Mouse (Mus musculus) embryonic facial prominence, embryonic 10.5 days (tissue): ENCODE data around the gene Aff3. TPM values are rescaled to one million over a fixed set of nuclear protein-coding genes. Genes with fewer than 3 reads are reported as not detected.

Source experiments
- DNase-seq: peaks from one replicate; pipeline ENCODE4 v3.0.0-alpha.2; 2017; ENCODE audit warnings: low spot score
- H3K27ac ChIP-seq: fragments of 300-500 bp; sonication (generic); replicated peaks from 2 replicates; pipeline ENCODE4 v1.5.1; 2016; ENCODE audit warnings: mild to moderate bottlenecking
- H3K27me3 ChIP-seq: fragments of 300-500 bp; sonication (generic); replicated peaks from 2 replicates; pipeline ENCODE4 v1.6.1; 2016; ENCODE audit warnings: low read depth, mild to moderate bottlenecking; ENCODE audit not compliant: poor library complexity, severe bottlenecking
- H3K36me3 ChIP-seq: fragments of 300-500 bp; sonication (generic); replicated peaks from 2 replicates; pipeline ENCODE4 v1.6.1; 2016; ENCODE audit warnings: mild to moderate bottlenecking, moderate library complexity
- H3K4me1 ChIP-seq: fragments of 300-500 bp; sonication (generic); 2 replicates; pipeline ENCODE4 v1.6.1; 2016
- H3K4me3 ChIP-seq: fragments of 300-500 bp; sonication (generic); 2 replicates; pipeline ENCODE4 v1.5.1; 2016; ENCODE audit warnings: mild to moderate bottlenecking, moderate library complexity
- H3K9me3 ChIP-seq: fragments of 300-500 bp; sonication (generic); 2 replicates; pipeline ENCODE4 v1.6.1; 2016; ENCODE audit warnings: mild to moderate bottlenecking
- WGBS: fragments of 180-500 bp; shearing (Covaris S2); methylation state at CpG from one replicate; pipeline ENCODE4 v1.1.7; 2016; 5-methylcytosine and 5-hydroxymethylcytosine counted together
- polyA plus RNA-seq: library from polyadenylated mRNA; unstranded; fragments of >200 nt; fragmentation: Nextera tagmentation; extraction: Ambion mirVana; gene quantifications from 2 replicates; pipeline ENCODE4 v1.2.1, GENCODE M21; 2016

Gene Aff3
- polyA plus RNA-seq, 1 experiment from 2014 or later, result 8.7 TPM

DNA sequence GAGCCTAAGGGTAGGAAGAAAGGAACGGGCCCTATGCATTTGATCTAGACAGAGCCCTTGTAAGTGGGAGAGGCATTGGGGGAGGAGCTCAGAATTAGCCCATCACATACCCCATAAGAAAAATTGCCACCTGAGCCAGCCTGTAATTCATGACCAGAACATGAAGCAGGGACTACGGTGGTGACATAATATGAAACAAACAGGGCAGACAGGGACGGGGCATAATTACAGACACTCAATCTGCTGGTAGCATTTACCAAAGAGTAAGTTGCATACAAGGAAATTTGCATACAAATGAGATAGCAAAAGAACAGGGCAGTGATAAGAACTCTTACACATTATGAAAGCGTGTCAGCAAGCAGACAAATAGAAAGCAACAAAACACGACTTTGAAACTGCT is 6.3 kb upstream of the Aff3 start:
- Histone ChIP-seq H3K4me1 (no peaks in the 10 kb centered on the region), H3K36me3 (no peaks in the 10 kb centered on the region), H3K27me3 (no peaks in the 10 kb centered on the region), H3K9me3 (no peaks in the 10 kb centered on the region), H3K4me3 (no peak overlapping the region), H3K27ac (no peak overlapping the region)
- no peak for DNase-seq
- 77% methylated on average over 5 of the region's 5 CpGs for WGBS

DNA sequence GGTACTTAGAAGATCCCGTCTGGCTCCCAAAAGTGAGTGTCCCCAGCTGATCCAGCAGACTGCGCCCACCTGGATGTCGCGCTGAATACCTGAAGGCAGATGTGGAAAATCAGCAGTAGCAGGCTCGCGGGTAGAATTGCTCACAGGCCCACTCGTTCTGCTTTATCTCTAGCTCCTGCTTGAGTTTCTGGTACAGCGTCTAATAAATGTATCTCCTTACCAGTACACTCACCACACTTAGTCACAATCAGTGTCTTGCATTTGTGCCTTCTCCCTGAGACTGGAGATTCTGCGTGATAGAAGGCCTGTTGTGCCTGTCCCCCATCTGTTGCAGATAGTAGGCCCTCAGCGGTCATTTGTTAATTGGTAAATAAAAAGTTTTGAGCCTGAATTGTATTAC is 3.6 kb upstream of the Aff3 start:
- 87% methylated on average over 10 of the region's 10 CpGs for WGBS
- no peaks in the 10 kb centered on the region for H3K9me3 ChIP-seq
- DNase-seq, result no peak
- no peak overlapping the region for H3K4me3 ChIP-seq
- no peaks in the 10 kb centered on the region for H3K4me1 ChIP-seq
- H3K36me3 ChIP-seq, result no peaks in the 10 kb centered on the region
- H3K27me3 ChIP-seq, result no peaks in the 10 kb centered on the region
- no peak overlapping the region for H3K27ac ChIP-seq

DNA sequence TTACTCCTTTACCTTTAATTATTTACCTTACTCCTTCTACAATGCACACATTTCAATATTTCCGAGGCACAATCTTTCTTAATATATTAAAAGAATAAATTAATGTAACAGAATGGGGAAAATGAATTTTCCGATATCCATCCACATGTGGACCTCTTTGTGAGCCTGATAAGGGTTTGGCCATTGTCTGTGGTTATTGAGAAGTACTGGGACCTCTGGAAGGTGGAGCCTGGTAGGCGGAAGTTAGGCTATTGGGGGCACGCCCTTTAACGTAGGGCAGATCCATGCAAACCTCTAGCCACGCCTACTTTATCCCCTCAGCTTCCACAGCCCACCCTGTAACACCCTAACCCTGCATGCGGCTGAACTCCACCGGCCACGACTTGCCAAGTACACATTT is 3.1 kb upstream of the Aff3 start:
- no peaks in the 10 kb centered on the region for H3K27me3 ChIP-seq
- no peaks in the 10 kb centered on the region for H3K36me3 ChIP-seq
- H3K9me3 ChIP-seq, result no peaks in the 10 kb centered on the region
- H3K4me3 ChIP-seq, result no peak overlapping the region
- H3K4me1 ChIP-seq, result no peaks in the 10 kb centered on the region
- no peak for DNase-seq
- H3K27ac ChIP-seq, result no peak overlapping the region
- 83% methylated on average over 9 of the region's 9 CpGs for WGBS

DNA sequence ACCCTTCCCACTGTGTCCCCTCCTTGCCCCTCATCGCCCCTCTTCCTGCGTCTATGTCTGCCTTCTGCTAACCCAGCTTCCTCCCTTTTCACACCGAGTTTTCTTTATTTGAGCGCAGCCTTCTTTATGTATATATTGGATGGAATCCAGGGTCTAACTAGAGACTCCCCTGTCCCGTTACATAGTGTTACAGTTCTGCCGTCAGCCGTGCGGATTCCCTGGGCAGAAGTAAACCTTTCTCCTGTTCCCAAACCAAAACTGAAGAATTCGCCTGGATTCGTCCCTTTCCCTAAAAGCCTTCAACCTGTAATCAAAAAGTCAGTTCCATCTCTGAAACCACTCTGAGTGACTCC is 2.0 kb upstream of the Aff3 start:
- Histone ChIP-seq H3K9me3 (no peaks in the 10 kb centered on the region), H3K27me3 (no peaks in the 10 kb centered on the region), H3K27ac (no peak overlapping the region), H3K4me1 (no peaks in the 10 kb centered on the region), H3K4me3 (no peak overlapping the region), H3K36me3 (no peaks in the 10 kb centered on the region)
- 91% methylated on average over 10 of the region's 10 CpGs for WGBS
- no peak for DNase-seq

DNA sequence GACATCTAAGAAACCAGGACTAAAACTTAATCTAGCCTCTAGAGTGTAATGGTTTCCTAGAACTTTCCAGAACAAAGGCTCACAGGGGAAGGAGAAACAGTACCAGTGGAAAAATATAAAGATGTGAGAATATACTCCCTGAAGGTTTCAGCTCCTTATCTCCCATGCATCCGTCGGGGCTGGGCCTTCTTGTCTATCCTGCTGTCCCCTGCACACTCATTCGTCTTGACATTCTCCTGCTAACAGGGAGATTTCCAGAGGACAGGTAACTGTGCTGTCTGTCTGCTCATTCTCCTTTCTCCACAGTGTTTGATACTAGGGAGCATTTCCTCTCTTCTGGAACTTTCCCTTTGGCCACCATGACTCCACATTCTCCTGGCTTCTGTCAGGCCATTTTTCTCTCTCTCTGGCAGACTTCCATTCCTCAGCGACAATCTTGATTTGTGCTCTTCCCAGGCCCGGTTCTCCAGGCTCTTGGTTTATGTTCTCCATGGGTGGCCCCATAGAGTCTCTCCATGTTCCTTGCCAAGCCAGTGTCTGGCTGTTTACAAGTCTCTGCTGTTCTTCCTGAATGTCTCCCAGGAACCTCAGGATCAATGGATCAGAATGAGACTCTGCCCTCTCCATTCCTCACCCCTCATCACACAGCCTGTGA is 1.5 kb upstream of the Aff3 start:
- no peak for DNase-seq
- WGBS, result 85% methylated on average over 5 of the region's 5 CpGs
- Histone ChIP-seq H3K27me3 (no peaks in the 10 kb centered on the region), H3K36me3 (no peaks in the 10 kb centered on the region), H3K4me1 (peaks cover 2% of the 10 kb centered on the region), H3K9me3 (no peaks in the 10 kb centered on the region), H3K27ac (no peak overlapping the region), H3K4me3 (no peak overlapping the region)

DNA sequence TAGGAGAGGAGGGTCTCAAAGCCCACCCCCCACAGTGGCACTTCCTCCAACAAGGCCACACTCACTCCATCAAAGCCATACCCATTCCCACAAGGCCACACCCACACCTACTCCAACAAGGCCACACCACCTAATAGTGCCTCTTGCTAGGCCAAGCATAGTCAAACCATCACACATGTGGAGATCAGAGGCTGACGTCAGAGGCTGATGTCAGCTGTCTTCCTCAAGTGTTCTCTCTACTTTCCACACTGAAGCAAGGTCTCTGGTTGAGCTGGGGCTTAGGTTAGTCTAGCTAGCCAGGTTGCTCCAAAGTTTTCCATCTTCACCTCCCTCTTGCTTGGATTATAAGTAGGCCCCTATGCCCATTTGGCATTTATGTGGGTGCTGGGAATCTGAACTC is 856 bp upstream of the Aff3 start:
- H3K9me3 ChIP-seq, result no peaks in the 10 kb centered on the region
- WGBS, result 82% methylated on average over 1 of the region's 1 CpGs
- DNase-seq, result no peak
- H3K4me3 ChIP-seq, result no peak overlapping the region
- no peaks in the 10 kb centered on the region for H3K27me3 ChIP-seq
- no peak overlapping the region for H3K27ac ChIP-seq
- H3K36me3 ChIP-seq, result no peaks in the 10 kb centered on the region
- peaks cover 8% of the 10 kb centered on the region for H3K4me1 ChIP-seq

DNA sequence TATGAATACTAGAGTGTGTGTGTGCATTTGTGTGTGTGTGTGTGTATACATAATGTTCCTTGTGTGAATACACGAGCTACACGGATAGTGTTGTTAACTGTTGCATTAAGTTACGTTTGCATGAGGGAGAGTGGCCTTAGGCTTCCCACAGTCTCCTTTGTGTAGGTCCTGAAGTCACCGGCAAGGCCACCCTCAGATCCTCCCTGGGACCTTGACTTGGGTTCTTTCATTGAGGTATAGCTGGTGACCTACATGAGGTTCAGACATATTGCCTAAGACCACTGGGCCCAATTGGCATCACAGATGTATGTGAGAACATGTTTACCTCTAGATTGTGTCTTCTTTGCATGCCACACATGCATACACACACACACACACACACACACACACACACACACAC is 494 bp downstream of the Aff3 start:
- 94% methylated on average over 4 of the region's 4 CpGs for WGBS
- peaks cover 9% of the 10 kb centered on the region for H3K4me1 ChIP-seq
- H3K9me3 ChIP-seq, result no peaks in the 10 kb centered on the region
- no peaks in the 10 kb centered on the region for H3K36me3 ChIP-seq
- H3K27ac ChIP-seq, result no peak overlapping the region
- H3K4me3 ChIP-seq, result no peak overlapping the region
- H3K27me3 ChIP-seq, result no peaks in the 10 kb centered on the region
- DNase-seq, result no peak

DNA sequence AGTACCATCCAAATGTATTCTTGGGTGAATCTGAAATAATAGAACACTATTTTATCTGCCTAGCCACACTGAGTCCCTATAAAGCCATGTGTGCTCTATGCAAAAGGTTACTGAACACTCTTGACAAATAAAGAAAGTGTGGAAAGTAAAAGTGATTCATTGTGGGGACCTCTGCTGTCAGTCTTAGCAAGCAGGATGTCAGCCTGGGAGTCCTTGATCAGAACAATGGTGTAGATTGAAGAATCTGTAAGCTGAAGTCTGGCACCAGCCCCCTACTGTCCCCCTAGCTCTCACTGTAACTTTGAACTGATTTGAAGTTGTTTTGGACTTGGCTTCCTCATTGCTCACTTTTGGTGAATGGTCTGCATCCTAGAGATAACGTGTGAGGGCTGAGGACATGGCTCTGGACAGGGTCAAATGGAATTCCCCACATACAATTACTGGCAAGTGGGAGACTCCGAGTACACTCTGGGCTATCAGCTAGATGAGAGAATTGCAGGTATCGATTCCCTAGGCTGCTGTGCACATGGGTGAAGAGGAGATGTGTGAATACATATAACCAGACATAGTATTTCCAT is 2.0 kb downstream of the Aff3 start:
- H3K9me3 ChIP-seq, result no peaks in the 10 kb centered on the region
- no peaks in the 10 kb centered on the region for H3K27me3 ChIP-seq
- no peaks in the 10 kb centered on the region for H3K36me3 ChIP-seq
- H3K27ac ChIP-seq, result no peak overlapping the region
- DNase-seq, result no peak
- peaks cover 12% of the 10 kb centered on the region for H3K4me1 ChIP-seq
- no peak overlapping the region for H3K4me3 ChIP-seq
- 76% methylated on average over 3 of the region's 3 CpGs for WGBS

DNA sequence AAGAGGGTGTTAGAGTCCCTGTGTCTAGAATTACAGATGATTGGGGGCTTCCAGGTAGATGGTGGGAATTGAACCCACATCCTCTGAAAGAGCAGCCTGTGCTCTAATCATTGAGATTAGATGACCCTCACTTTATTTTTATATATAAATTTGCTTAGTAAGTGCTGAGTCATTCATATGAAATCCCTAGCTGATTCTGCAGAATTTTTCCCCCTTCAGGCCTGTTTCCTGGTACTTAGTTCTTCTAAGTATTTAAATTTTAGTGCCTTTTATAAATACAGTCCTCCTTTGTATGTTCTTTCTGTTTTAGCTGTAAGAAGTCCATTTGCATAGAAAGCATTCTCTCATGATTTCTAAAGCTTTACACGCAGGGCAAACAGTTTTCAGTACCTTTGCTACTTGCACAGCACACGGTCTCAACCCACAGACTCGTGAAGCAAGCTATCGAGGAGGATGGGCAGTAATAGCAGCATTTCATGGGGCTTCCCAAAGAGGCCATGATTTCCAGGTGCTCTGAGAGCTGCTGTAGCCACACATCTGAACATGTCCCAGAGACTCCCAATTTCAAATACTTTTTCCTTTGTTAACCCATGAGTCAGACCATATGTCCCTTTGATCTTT is 5.7 kb downstream of the Aff3 start:
- 81% methylated on average over 4 of the region's 4 CpGs for WGBS
- no peak for DNase-seq
- H3K27ac ChIP-seq, result no peak overlapping the region
- H3K9me3 ChIP-seq, result no peaks in the 10 kb centered on the region
- H3K27me3 ChIP-seq, result no peaks in the 10 kb centered on the region; the same call in 1 of the 2 replicates
- no peak overlapping the region for H3K4me3 ChIP-seq
- no peaks in the 10 kb centered on the region for H3K36me3 ChIP-seq
- H3K4me1 ChIP-seq, result peaks cover 12% of the 10 kb centered on the region

DNA sequence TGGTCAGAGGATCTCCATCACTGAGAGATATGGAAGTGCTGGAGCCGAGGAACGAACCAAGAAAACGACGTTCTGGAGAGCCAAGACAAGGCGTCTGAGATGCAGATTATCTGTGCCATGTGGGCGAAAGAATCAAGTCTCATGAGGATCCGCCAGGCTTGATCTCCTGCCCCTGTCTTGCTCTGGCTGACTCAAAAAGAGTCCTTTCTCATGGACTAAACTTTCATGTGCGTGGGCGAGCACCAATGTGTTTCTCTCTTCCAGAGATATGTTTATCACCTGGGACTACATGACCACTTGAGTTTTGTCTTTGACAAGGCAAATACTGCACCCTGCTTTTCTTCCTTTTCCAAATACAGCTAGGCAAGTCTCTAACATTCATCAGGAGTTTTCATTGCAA is 6.4 kb downstream of the Aff3 start:
- H3K4me1 ChIP-seq, result peaks cover 12% of the 10 kb centered on the region
- H3K27me3 ChIP-seq, result no peaks in the 10 kb centered on the region; the same call in 1 of the 2 replicates
- H3K9me3 ChIP-seq, result no peaks in the 10 kb centered on the region
- H3K36me3 ChIP-seq, result no peaks in the 10 kb centered on the region
- WGBS, result 92% methylated on average over 9 of the region's 9 CpGs
- no peak overlapping the region for H3K4me3 ChIP-seq
- H3K27ac ChIP-seq, result no peak overlapping the region
- no peak for DNase-seq

DNA sequence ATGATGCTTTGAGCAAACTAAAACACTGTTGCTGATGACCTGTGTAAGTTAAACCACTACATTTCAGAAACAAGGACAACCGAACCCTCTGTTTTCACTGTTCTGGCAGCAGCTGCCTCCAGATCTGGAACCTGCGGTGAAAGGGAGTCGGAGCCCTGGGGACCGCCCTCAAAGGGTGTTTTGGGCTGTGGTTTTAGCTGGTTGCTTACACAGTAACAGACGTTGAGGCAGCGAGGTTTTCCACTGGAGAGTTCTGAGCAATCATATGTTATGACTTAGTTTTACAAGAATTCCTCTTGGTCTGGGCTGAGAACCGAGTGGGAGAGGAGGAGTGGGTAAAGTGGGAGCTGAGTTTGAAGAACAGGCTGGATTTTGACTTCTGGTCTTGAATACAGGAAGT is 7.1 kb downstream of the Aff3 start:
- Histone ChIP-seq H3K4me1 (peaks cover 12% of the 10 kb centered on the region), H3K9me3 (no peaks in the 10 kb centered on the region), H3K36me3 (no peaks in the 10 kb centered on the region), H3K27ac (no peak overlapping the region), H3K4me3 (no peak overlapping the region), H3K27me3 (no peaks in the 10 kb centered on the region; the same call in 1 of the 2 replicates)
- DNase-seq, result no peak
- WGBS, result 79% methylated on average over 7 of the region's 7 CpGs

DNA sequence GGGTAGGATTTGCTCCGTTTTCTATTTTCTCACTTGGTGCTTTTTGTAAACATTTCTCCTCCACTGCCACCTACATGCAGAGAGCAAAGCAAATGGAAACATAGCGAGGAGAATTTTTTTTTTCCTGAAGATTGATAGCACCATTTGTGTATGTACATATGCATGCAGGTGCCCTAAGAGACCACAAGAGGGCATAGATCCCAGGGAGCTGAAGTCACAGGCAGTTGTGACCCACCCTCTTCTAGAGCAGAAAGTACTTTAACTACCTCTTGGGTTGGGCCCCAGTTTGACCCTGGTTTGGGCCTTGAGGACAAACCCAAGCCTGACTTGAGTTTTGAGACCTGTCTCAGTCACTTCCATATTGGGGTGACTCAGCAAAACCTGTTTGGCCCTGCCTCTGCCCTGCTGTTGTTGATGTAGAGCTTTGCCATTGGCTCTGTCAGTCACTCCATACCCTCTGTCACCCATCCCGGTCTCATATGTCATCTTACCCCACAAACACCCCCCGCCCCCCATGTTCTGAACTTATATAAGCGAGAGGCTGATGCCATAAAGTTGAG is 9.7 kb downstream of the Aff3 start:
- H3K4me1 ChIP-seq, result peaks cover 13% of the 10 kb centered on the region
- H3K9me3 ChIP-seq, result no peaks in the 10 kb centered on the region
- no peak overlapping the region for H3K4me3 ChIP-seq
- DNase-seq, result no peak
- H3K27ac ChIP-seq, result no peak overlapping the region
- H3K27me3 ChIP-seq, result no peaks in the 10 kb centered on the region; the same call in 1 of the 2 replicates
- 93% methylated on average over 5 of the region's 5 CpGs for WGBS
- H3K36me3 ChIP-seq, result no peaks in the 10 kb centered on the region

DNA sequence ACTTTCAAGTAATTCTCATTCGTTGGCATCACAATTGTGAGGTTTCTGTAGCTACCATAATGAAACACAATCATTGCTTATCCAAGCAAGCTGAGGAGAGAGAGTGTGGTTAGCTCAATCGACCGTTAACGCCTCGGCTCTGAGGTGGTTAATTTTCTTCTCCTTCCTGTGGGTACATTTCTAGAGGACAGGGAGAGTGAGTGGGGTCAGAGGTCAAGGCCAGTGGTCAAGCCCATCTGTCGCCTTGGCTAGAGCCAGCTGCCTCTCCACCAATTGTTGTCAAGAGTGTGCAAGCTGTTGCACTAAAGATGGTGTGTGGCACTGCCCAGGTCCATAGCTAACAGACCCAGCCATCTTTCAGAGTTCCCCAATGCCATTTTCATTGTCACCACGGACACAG is 14.7 kb downstream of the Aff3 start:
- H3K9me3 ChIP-seq, result no peaks in the 10 kb centered on the region
- H3K27me3 ChIP-seq, result no peaks in the 10 kb centered on the region
- H3K4me1 ChIP-seq, result peaks cover 36% of the 10 kb centered on the region
- DNase-seq, result peak; percentile 17
- no peak overlapping the region for H3K4me3 ChIP-seq
- no peaks in the 10 kb centered on the region for H3K36me3 ChIP-seq
- WGBS, result 63% methylated on average over 7 of the region's 7 CpGs
- no peak overlapping the region; the same call in 1 of the 2 replicates for H3K27ac ChIP-seq
